Mouse (Mus musculus) cerebellum, postnatal 10 days (tissue): ENCODE results near the gene Serpinb8.

ENCODE experiments used
- DNase-seq, 2 experiments: peaks; one replicate each; pipeline ENCODE4 v3.0.0; 2021; ENCODE audit warnings: mixed read lengths in 2 of 2

Gene Serpinb8

DNA sequence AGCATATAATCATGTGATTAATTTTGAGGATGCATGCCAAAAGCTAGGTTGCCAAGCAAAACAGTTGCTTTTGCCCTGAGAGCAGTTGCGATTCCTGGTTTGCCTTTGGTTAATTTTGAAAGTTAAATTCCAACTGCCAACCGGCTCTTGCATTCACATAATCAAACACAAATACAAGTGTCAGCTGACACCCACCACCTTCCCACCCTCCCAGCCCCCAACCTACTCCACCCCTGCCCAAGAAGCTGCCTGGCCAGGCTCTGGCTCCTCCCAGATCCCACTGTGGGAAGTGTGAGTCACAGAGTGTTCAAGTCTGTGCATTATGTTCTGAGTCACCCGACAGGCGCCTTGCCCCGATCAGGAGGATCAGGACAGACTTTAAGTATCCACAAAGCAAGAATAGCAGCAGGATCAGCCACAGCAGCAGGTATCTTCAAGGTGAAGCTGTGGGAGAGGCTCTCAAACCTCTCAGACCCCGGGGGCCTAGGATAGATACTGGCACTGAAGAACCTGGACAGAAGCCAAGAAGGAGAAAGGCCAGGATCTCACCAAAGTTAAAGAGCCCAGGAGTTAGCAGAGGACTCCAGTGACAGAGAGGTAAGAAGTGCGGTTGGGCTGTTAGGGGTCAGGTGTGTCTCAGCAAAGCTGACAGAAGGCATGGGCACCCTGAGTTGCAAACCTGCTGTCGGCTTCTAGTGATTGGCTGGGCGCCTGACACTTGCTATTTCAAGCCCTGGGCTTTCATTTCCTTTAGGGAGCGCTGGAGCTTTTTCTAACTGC is at the start of gene Serpinb8:
Serpinb8 (plus strand) TSS at position 316 of the 780 bp plus-strand sequence.
- peak; percentile 91 to 94 for DNase-seq

GRCm38 (mm10) chr1:107559494-107559893 is 30.3 kb upstream of the Serpinb8 start:
- no peak for DNase-seq

DNA sequence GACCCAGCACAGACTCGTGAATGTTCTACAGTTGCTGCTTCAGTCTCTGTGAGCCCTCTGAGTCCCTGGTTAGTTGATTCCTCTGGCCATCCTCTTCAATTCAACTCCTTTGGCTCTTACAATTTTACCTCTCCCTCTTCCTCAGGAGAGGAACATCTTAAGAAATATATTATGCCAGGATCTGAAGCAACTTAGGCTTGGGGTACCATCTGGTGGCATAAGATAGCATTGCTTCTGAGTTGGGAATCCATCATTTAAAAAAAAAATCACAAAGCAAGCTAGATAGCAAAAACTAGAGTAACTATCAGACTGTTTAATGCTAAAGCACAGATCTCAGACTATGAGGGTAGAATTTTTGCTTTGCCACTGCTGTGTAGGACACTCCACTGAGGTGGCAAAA is 27.7 kb upstream of the Serpinb8 start:
- peak; percentile 13 to 27 for DNase-seq

DNA sequence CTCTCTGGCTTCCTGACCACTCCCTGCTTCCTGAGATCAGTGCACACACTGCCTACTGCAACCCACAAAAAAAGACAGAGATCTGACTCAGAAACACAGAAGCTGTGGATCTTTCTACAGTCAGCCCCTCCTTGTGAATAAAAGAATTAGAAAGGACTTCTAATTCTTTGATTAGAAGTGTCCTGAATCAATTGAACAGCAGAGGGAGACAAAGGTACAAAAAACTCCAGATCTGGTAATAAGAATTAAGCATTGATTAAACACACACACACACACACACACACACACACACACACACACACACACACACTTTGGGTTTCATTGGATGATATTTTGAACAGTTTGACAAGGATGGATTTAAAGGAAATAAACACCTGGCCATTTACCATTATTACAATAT is 24.2 kb upstream of the Serpinb8 start:
- DNase-seq: peak; percentile 28 to 69

GRCm38 (mm10) chr1:107576094-107576493 is 13.7 kb upstream of the Serpinb8 start:
- no peak for DNase-seq

GRCm38 (mm10) chr1:107577514-107577913 is 12.3 kb upstream of the Serpinb8 start:
- no peak for DNase-seq

- peak in 1 of 2 experiments; percentile 12 for DNase-seq
Measured at GRCm38 (mm10) chr1:107581220-107581619, 8.6 kb upstream of the Serpinb8 start.

GRCm38 (mm10) chr1:107582900-107583299 is 6.9 kb upstream of the Serpinb8 start:
- DNase-seq: no peak

DNA sequence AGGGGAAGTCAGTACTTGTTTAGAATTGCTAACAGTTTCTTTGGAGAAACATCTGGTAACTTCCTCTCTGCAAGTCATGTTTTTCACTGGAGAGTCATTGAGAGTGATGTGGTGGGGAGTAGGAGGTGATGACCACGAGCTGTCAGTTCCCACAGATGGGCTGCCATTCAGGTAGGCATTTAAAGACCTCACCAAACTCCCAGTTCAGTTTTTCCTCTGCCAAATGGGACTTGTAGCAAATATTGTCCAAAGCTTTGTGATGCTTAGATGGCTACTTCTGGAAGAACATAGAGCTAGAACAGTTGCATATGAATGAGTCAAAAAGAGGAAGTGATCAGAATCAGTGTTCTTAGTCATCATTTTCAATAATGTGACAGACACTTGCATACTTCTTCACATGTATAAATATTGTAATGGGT is 5.8 kb upstream of the Serpinb8 start:
- no peak for DNase-seq

DNA sequence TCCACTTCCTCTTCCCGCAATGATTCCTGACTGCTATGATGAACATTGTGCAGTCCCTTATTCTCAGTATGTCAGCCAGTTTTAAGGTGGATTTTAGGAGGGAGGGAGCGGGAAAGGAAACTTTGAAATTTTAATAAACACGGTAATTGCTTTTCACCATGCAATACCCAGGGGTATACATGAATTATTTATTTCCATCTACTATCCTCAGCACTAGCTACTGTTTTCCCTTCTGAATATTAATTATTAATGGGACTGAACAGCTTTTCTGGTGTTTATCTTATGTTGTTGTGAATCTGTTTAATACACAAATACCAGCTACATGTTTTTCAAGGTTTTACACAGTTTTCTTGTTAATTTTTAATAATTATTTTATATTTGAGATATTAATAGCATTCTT is 4.9 kb upstream of the Serpinb8 start:
- DNase-seq: no peak

DNA sequence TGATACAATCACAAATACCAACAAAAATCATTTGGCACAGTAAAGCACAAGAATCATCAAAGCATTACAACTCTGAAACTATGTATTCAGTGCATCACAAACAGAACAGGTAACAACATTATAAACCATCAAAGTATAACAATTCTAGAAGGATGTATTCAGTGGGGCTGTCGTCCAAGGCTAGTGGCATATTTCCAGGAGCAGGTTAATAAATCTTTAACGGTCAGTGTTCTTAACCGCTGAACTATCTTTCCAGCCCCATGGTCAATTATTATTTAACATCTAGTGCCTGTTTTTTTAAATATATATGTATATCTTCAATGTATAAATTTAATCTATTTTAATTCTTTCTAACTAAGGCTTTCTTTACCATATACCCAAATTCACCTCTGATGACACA is 3.6 kb upstream of the Serpinb8 start:
- peak in 1 of 2 experiments; percentile 26 for DNase-seq

DNA sequence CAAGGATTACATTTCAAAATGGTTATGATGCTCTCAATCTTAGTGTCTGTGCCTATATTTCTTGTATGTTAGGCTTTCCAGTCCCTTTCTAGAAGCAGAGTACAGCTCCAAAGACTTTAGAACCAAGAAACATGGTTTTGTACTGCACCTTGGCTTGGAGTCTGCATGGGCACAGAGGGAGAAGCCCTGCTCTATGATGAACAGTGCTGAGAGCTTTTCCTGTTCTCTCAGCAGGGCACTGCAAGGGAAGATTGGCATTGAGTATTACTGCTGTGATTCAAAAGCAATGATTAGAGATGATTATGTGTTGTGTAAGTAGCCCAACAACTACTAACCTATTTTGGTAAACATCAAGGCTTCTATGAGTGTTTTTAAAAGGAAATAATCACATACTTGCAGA is 1.6 kb upstream of the Serpinb8 start:
- peak; percentile 60 to 71 for DNase-seq

DNA sequence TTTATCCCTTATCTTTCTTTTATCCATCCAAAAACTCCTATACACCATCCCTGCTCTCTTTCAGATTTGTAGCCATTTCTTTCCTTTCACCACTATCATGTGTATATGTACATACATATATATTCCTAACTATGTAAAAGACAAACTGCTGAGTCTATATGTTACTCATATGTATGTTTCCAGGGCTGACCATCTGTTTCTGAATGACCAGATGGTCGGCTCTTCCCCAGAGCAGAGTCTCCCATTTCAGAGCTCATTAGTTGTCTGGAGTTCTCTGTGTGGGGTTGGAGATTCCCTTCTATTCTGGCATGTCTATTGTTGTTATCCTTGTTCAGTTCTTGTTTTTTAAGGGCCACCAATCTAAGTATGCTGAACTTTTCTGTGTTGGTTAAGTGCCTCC is 1.2 kb upstream of the Serpinb8 start:
- peak; percentile 57 to 58 for DNase-seq

DNA sequence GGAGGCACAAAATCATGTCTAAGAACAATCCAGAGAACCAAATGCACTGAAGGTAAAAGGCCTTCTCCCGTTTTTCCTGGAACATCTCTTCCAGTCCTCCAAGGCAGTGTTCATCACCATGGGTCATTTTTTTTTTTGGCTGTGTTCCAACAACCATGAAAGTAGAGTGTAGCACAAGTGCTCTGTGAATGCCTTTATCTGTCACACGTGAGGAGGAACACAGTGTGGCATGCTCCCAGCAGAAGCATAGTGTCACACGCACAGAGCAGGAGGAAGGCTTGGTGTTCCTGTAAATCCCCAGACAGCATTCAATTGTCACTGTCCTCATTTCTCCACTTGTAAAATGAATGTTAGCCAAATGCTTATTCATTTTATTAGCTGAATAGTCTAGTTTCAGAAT is 2.8 kb downstream of the Serpinb8 start:
- peak; percentile 49 to 58 for DNase-seq

DNA sequence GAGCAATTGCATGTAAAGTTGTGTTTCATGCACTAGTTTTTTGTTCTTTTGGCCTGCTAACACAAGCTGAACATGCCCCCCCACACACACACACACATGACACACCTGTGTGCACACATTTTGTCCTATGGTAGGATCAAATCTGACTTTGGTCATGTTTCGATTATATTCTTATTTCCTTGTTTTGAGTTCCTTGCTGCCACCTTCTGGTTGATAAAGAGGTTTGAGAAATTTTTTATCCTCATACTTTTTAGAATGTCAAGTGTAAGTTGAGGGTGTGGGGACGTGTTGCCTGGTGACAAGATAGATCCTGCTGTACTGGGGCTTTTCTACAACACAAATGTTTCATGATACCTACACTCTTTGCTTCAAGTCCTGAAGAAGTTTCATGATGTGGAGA is 3.7 kb downstream of the Serpinb8 start:
- peak in 1 of 2 experiments; percentile 42 for DNase-seq

GRCm38 (mm10) chr1:107596874-107597273 is 7.1 kb downstream of the Serpinb8 start:
- no peak for DNase-seq

DNA sequence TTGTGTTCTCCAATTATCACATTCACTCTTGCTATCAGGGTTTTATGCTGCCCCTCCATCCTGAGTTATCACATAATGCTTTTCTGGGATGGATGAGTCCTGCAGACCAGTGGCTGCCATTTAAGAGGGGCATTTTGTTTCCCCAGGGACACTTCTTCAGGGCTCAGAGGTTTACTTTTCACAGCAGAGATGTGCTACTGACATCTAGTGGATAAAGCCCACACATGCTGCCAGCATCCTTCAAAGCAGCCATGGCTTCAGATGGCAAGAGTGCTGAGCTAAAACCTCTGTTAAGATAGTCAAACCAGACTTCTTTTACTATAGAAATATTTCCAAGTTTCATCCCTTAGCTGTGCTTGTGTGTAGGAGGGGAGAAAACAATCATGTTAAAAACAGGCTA is 8.7 kb downstream of the Serpinb8 start:
- peak; percentile 59 to 71 for DNase-seq

GRCm38 (mm10) chr1:107608942-107609341 is 19.1 kb downstream of the Serpinb8 start:
- no peak for DNase-seq

GRCm38 (mm10) chr1:107614087-107614486 is 24.3 kb downstream of the Serpinb8 start:
- no peak for DNase-seq

DNA sequence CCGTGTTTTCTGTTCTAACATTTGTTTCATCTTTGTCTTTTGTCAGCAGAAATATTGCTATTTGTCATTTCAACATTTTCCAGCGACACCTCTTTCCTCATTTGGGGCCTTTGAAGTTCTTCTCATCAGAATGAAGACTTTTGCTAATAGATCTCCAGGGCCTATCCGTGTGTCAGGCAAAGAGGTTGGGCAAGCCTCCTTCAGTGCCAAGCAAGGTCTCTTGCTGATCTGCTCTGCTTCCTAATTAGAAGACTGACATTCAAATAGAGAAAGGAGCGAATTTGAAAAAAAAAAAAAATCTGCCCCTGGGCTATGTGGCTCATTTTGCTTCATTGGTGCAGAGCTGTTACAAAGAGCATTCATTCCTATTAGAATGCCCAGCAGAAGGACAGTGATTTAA is 32.2 kb downstream of the Serpinb8 start:
- DNase-seq: no peak

- peak; percentile 28 to 76 for DNase-seq
Measured at GRCm38 (mm10) chr1:107635936-107636335, 46.1 kb downstream of the Serpinb8 start.

- DNase-seq: no peak
Measured at GRCm38 (mm10) chr1:107638056-107638455, 48.2 kb downstream of the Serpinb8 start.

DNA sequence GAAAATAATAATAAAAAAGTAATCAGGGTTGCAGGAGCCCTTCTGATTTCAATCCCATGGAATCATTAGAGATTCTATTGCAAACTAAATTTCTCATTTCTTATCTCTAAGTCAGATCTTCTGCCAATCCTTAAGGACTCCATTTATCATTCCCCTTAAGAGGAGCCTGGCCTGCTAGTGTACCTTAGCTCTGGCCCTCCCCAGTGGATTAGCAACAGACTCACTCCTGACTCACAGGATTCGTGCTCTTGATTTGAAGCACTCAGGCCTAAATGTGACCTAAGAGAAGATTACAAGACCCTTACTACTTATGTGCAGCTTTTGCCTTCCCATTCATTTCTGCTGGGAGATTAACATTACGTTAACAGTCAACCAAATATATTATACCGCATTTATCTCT is 48.7 kb downstream of the Serpinb8 start:
- DNase-seq: no peak

DNA sequence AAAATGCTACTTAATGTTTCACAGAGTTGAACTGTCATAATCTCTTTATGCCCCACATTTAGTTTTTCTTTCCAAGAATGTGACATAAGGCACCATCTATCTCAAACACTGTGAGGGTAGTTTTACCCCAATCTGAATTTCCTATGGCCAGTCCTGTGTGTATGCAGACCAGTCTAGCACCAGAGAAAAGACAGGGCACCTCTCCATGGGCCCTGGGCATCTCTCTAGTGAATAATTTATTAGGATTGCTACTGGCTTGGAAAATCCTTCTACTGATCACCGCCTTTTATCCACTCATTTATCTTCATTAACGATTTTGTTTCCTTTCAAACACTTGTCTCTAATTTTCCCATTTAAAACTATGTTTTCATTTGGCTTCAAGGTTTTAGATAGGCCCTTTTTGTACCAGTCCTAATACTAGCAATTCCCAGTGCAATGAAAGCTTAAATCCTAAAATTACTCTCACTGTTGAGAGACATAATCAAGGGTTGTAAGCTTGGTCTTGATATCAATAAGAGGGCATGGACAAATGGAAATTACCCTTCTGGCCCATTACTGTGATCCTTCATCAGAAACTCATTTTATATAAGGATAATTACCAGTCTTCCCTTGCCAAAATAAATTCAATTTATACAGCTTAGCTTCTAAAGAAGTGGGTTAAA is 52.8 kb downstream of the Serpinb8 start:
- no peak for DNase-seq
